Mouse (Mus musculus): ENCODE results near the gene Surf1. TPM values are rescaled to one million over a fixed set of nuclear protein-coding genes. Genes with fewer than 3 reads are reported as not detected.

Surf1 gene
- polyA plus RNA-seq, 2 experiments = 51.2 to 69.1 TPM

GRCm38 (mm10) chr2:26905936-26906335, 10.4 kb downstream of the Surf1 start:
- H3K36me3 ChIP-seq (ENCODE audit: control insufficient read depth, insufficient read depth, low read length) = peaks cover 41% of the 10 kb centered on the region
- H3K27ac ChIP-seq (replicated peaks; ENCODE audit: low read depth, low read length) = no peak overlapping the region
- H3K27me3 ChIP-seq (ENCODE audit: control insufficient read depth, insufficient read depth, low read length) = no peaks in the 10 kb centered on the region
- no peak for ATAC-seq (ENCODE audit: low FRiP score, low read depth)
- TF ChIP-seq POLR2A (IDR thresholded peaks at IDR 0.05; ENCODE audit: borderline replicate concordance, extremely low read depth, insufficient read depth, insufficient read length) = no peak
- no peak for DNase-seq (ENCODE audit: low spot score)
- peaks cover 30% of the 10 kb centered on the region for H3K4me1 ChIP-seq (ENCODE audit: control insufficient read depth, insufficient read depth, low read length)
- H3K9ac ChIP-seq (ENCODE audit: low read depth, low read length, severe bottlenecking) = no peak overlapping the region
- H3K9me3 ChIP-seq (ENCODE audit: control insufficient read depth, low read length) = no peaks in the 10 kb centered on the region
- 97% methylated on average over 2 of the region's 2 CpGs for WGBS
- no peak overlapping the region for H3K4me3 ChIP-seq (replicated peaks; ENCODE audit: low read length)
- no peak overlapping the region for H3K4me2 ChIP-seq (replicated peaks; ENCODE audit: low read depth, low read length, severe bottlenecking)

- Histone ChIP-seq H3K4me3 (replicated peaks; ENCODE audit: low read length) (peak overlapping the region; percentile 76), H3K4me1 (ENCODE audit: control insufficient read depth, insufficient read depth, low read length) (peaks cover 16% of the 10 kb centered on the region), H3K9ac (ENCODE audit: low read depth, low read length, severe bottlenecking) (peak overlapping the region; percentile 75), H3K9me3 (ENCODE audit: control insufficient read depth, low read length) (no peaks in the 10 kb centered on the region), H3K4me2 (replicated peaks; ENCODE audit: low read depth, low read length, severe bottlenecking) (peak overlapping the region; percentile 69), H3K36me3 (ENCODE audit: control insufficient read depth, insufficient read depth, low read length) (peaks cover 56% of the 10 kb centered on the region), H3K27ac (replicated peaks; ENCODE audit: low read depth, low read length) (peak overlapping the region; percentile 70), H3K27me3 (ENCODE audit: control insufficient read depth, insufficient read depth, low read length) (no peaks in the 10 kb centered on the region)
- ATAC-seq (ENCODE audit: low FRiP score, low read depth) (no peak), DNase-seq (ENCODE audit: low spot score) (no peak)
- no peak for TF ChIP-seq POLR2A (IDR thresholded peaks at IDR 0.05; ENCODE audit: borderline replicate concordance, extremely low read depth, insufficient read depth, insufficient read length)
- WGBS = 12% methylated on average over 7 of the region's 7 CpGs
Observed at GRCm38 (mm10) chr2:26903311-26903710, 13.0 kb downstream of the Surf1 start.

GRCm38 (mm10) chr2:26902467-26903220, 13.7 kb downstream of the Surf1 start, which contains the start of gene Surf6:
Gene Surf6, minus strand, starts transcription at chr2:26902879.
- WGBS = under 1% methylated on average over 41 of the region's 41 CpGs
- H3K27me3 ChIP-seq (ENCODE audit: control insufficient read depth, insufficient read depth, low read length) = no peaks in the 10 kb centered on the region
- peak; percentile 51; the same call in 1 of the 2 replicates for TF ChIP-seq POLR2A (IDR thresholded peaks at IDR 0.05; ENCODE audit: borderline replicate concordance, extremely low read depth, insufficient read depth, insufficient read length)

GRCm38 (mm10) chr2:26901834-26902400, 14.4 kb downstream of the Surf1 start:
- no peak for DNase-seq (ENCODE audit: low spot score)
- Histone ChIP-seq H3K27ac (replicated peaks; ENCODE audit: low read depth, low read length) (no peak overlapping the region), H3K9me3 (ENCODE audit: control insufficient read depth, low read length) (no peaks in the 10 kb centered on the region), H3K4me3 (replicated peaks; ENCODE audit: low read length) (peak overlapping the region; percentile 76), H3K36me3 (ENCODE audit: control insufficient read depth, insufficient read depth, low read length) (peaks cover 56% of the 10 kb centered on the region), H3K9ac (ENCODE audit: low read depth, low read length, severe bottlenecking) (peak overlapping the region; percentile 75), H3K27me3 (ENCODE audit: control insufficient read depth, insufficient read depth, low read length) (no peaks in the 10 kb centered on the region), H3K4me1 (ENCODE audit: control insufficient read depth, insufficient read depth, low read length) (peaks cover 16% of the 10 kb centered on the region), H3K4me2 (replicated peaks; ENCODE audit: low read depth, low read length, severe bottlenecking) (peak overlapping the region; percentile 69)
- TF ChIP-seq POLR2A (IDR thresholded peaks at IDR 0.05; ENCODE audit: borderline replicate concordance, extremely low read depth, insufficient read depth, insufficient read length) = no peak
- ATAC-seq (ENCODE audit: low FRiP score, low read depth) = no peak
- 4% methylated on average over 7 of the region's 7 CpGs for WGBS

More at GRCm38 (mm10) chr2:26902467-26903220, 13.7 kb downstream of the Surf1 start, which contains the start of gene Surf6:
- Histone ChIP-seq H3K27ac (replicated peaks; ENCODE audit: low read depth, low read length) (peak within 1 kb of the TSS; percentile 70), H3K9me3 (ENCODE audit: control insufficient read depth, low read length) (no peaks in the 10 kb centered on the region), H3K4me2 (replicated peaks; ENCODE audit: low read depth, low read length, severe bottlenecking) (peak within 1 kb of the TSS; percentile 69), H3K9ac (ENCODE audit: low read depth, low read length, severe bottlenecking) (peak within 1 kb of the TSS; percentile 75), H3K4me1 (ENCODE audit: control insufficient read depth, insufficient read depth, low read length) (peaks cover 16% of the 10 kb centered on the region), H3K36me3 (ENCODE audit: control insufficient read depth, insufficient read depth, low read length) (peaks cover 56% of the 10 kb centered on the region), H3K4me3 (replicated peaks; ENCODE audit: low read length) (peak within 1 kb of the TSS; percentile 76)
- DNase-seq (ENCODE audit: low spot score) = peak; percentile 98
- ATAC-seq (ENCODE audit: low FRiP score, low read depth) = peak; percentile 93

- Histone ChIP-seq H3K9ac (ENCODE audit: low read depth, low read length, severe bottlenecking) (no peak overlapping the region; the same call in 1 of the 2 replicates), H3K9me3 (ENCODE audit: control insufficient read depth, low read length) (no peaks in the 10 kb centered on the region), H3K27ac (replicated peaks; ENCODE audit: low read depth, low read length) (no peak overlapping the region), H3K4me1 (ENCODE audit: control insufficient read depth, insufficient read depth, low read length) (peaks cover 16% of the 10 kb centered on the region), H3K4me2 (replicated peaks; ENCODE audit: low read depth, low read length, severe bottlenecking) (no peak overlapping the region), H3K27me3 (ENCODE audit: control insufficient read depth, insufficient read depth, low read length) (no peaks in the 10 kb centered on the region), H3K4me3 (replicated peaks; ENCODE audit: low read length) (no peak overlapping the region), H3K36me3 (ENCODE audit: control insufficient read depth, insufficient read depth, low read length) (peaks cover 56% of the 10 kb centered on the region)
- ATAC-seq (ENCODE audit: low FRiP score, low read depth) (no peak), DNase-seq (ENCODE audit: low spot score) (no peak)
- no peak for TF ChIP-seq POLR2A (IDR thresholded peaks at IDR 0.05; ENCODE audit: borderline replicate concordance, extremely low read depth, insufficient read depth, insufficient read length)
- 55% methylated on average over 1 of the region's 1 CpGs for WGBS
Observed at GRCm38 (mm10) chr2:26900731-26901130, 15.6 kb downstream of the Surf1 start.
